Mouse (Mus musculus) CH12.LX (cell line): Measurements from ENCODE around the gene Card19.

Experiments
- CTCF ChIP-seq, 2 experiments: IDR thresholded peaks in 1 of 2; conservative IDR thresholded peaks in 1 of 2; 2 replicates each; pipeline ENCODE4 v1.5.1; 2011 to 2012; ENCODE audit warnings: low read depth in 2 of 2, low read length in 2 of 2, improper control_type of control experiment in 1 of 2, inconsistent platforms in 1 of 2, mild to moderate bottlenecking in 1 of 2, moderate library complexity in 1 of 2
- EP300 ChIP-seq: IDR thresholded peaks from 2 replicates; pipeline ENCODE4 v1.6.1; 2011; ENCODE audit warnings: low read length, improper control_type of control experiment
- ETS1 ChIP-seq: conservative IDR thresholded peaks from 2 replicates; pipeline ENCODE4 v1.6.1; 2012; ENCODE audit warnings: low read depth, mild to moderate bottlenecking, inconsistent platforms, low read length, improper control_type of control experiment, moderate library complexity
- GABPA ChIP-seq: IDR thresholded peaks from 2 replicates; pipeline ENCODE4 v1.6.1; 2012; ENCODE audit warnings: low read depth, low read length, improper control_type of control experiment, inconsistent platforms; ENCODE audit not compliant: insufficient replicate concordance
- HCFC1 ChIP-seq: IDR thresholded peaks from 2 replicates; pipeline ENCODE4 v1.6.1; 2012; ENCODE audit warnings: low read depth, mild to moderate bottlenecking, inconsistent platforms, low read length, improper control_type of control experiment
- MAFK ChIP-seq: IDR thresholded peaks from 2 replicates; pipeline ENCODE4 v1.6.1; 2011; ENCODE audit warnings: low read length, improper control_type of control experiment; ENCODE audit not compliant: insufficient replicate concordance
- MAX ChIP-seq: IDR thresholded peaks from 2 replicates; pipeline ENCODE4 v1.6.1; 2011; ENCODE audit warnings: low read length, improper control_type of control experiment
- MEF2A ChIP-seq: IDR thresholded peaks from 2 replicates; pipeline ENCODE4 v1.6.1; 2014; ENCODE audit warnings: low read depth, mild to moderate bottlenecking, inconsistent platforms, low read length, improper control_type of control experiment, borderline replicate concordance
- NELFE ChIP-seq: IDR thresholded peaks from 2 replicates; pipeline ENCODE4 v1.6.1; 2011; ENCODE audit warnings: low read depth, low read length, improper control_type of control experiment
- POLR2A ChIP-seq: IDR thresholded peaks from 2 replicates; pipeline ENCODE4 v1.6.1; 2011; ENCODE audit warnings: low read depth, mild to moderate bottlenecking, improper control_type of control experiment, low read length
- RCOR1 ChIP-seq: conservative IDR thresholded peaks from 2 replicates; pipeline ENCODE4 v1.6.1; 2012; ENCODE audit warnings: low read depth, mild to moderate bottlenecking, inconsistent platforms, low read length, improper control_type of control experiment
- UBTF ChIP-seq: IDR thresholded peaks from 2 replicates; pipeline ENCODE4 v1.6.1; 2012; ENCODE audit warnings: low read depth, mild to moderate bottlenecking, inconsistent platforms, low read length, improper control_type of control experiment, moderate library complexity
- ZKSCAN1 ChIP-seq: IDR thresholded peaks from 2 replicates; pipeline ENCODE4 v1.6.1; 2012; ENCODE audit warnings: low read depth, inconsistent platforms, low read length, improper control_type of control experiment, borderline replicate concordance
- ZMIZ1 ChIP-seq: IDR thresholded peaks from 2 replicates; pipeline ENCODE4 v1.6.1; 2012; ENCODE audit warnings: low read depth, mild to moderate bottlenecking, inconsistent platforms, low read length, improper control_type of control experiment

- no peak for TF ChIP-seq CTCF (conservative IDR thresholded peaks at IDR 0.05 in 1 of 2, IDR thresholded peaks at IDR 0.05 in 1 of 2; ENCODE audit: low read depth in 2 of 2, low read length in 2 of 2)
- TF ChIP-seq ZMIZ1: no peak
- no peak for TF ChIP-seq POLR2A
- TF ChIP-seq GABPA: no peak
- no peak for TF ChIP-seq RCOR1
- TF ChIP-seq NELFE: no peak
- TF ChIP-seq MAFK: no peak
- no peak for TF ChIP-seq EP300
- TF ChIP-seq MEF2A: no peak
- TF ChIP-seq ZKSCAN1: no peak
- TF ChIP-seq MAX: no peak
- TF ChIP-seq ETS1: no peak
- TF ChIP-seq UBTF: no peak
- no peak for TF ChIP-seq HCFC1
Measured at GRCm38 (mm10) chr13:49193650-49194049, 22.2 kb downstream of the Card19 start.
